Mouse (Mus musculus): ENCODE measurements at regions not wholly inside any gene's neighbourhood (a gene's known extent, or its start where the extent isn't known, plus 50 kb on each side); places are given as distances from the start of the nearest gene placed in this dataset.

GRCm38 (mm10) chr8:27677143-27678106, 230.0 kb downstream of the Poteg start:
- DNase-seq, result peak; percentile 40 to 58

- DNase-seq, result peak; percentile 21 to 35
Measured at GRCm38 (mm10) chr8:27679164-27679563, 231.7 kb downstream of the Poteg start.

GRCm38 (mm10) chr8:27721988-27722387, 274.5 kb downstream of the Poteg start:
- DNase-seq, result no peak

- DNase-seq, result no peak
Measured at GRCm38 (mm10) chr8:27770296-27770695, 322.8 kb downstream of the Poteg start.

- no peak for DNase-seq
Measured at GRCm38 (mm10) chr8:27770803-27771202, 323.3 kb downstream of the Poteg start.

GRCm38 (mm10) chr8:27771250-27771649, 323.8 kb downstream of the Poteg start:
- DNase-seq, result no peak

- no peak for DNase-seq
Measured at GRCm38 (mm10) chr8:27778982-27779381, 331.5 kb downstream of the Poteg start.
